Mouse (Mus musculus): ENCODE measurements around the gene Hectd4.

Gene Hectd4

DNA sequence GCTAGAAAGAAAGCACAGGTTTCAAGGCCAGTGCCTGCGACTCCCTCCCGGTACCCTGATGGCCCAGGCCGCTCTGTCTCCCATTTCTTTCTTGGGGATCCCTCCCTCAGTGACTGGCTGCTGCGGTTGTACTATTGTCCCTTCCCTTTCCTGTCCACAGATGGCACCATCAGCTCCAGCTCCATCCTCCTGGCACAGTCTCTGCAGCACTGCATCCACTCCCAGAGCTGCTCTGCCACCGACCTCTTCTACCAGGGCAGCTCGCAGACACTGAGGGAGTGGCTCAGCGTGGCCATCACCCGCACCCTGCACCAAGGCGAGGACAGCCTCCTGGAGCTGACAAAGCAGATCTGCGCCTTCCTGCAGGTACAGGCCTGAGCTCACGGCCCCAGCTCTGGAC is 122.5 kb downstream of the Hectd4 start:
- DNase-seq (ENCODE audit: low read depth, low spot score) = no peak

DNA sequence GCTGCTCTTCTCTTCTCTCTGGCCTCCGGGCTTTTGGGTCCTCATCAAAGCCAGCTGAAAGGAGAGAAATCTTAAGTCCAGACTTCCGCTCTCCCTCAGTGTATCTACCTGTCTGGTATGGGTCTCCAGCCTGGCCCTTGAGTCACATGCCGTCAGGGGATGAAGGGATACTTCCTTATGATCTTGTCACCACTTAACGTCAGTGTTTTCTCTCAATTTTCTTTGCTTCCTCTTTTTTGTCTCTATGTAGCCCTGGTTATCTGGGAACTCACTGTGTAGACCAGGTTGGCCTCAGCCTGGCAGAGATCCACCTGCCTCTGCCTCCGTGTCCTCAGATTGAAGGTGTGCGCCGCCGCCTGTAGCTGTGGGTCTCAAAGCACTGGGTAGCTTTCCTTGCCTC is 124.0 kb downstream of the Hectd4 start:
- DNase-seq (ENCODE audit: low read depth, low spot score) = no peak

DNA sequence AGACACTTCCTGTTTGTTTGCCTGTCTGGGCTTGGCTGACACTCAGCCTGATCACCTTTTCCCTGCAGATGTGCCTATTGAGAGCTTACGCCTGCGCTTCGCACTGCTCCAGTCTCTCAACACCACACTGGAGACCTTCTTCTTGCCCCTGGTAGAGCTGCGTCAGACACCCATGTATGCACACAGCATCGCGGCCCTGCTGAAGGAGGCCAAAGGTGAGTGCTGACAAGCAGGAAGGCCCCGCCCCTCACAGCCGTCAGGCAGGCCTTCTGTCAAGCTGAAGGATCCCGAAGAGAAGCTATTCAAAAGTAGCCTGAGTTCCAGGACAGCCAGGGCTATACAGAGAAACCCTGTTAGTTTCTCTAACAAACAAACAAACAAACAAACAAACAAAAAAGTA is 139.2 kb downstream of the Hectd4 start:
- no peak for DNase-seq (ENCODE audit: low read depth, low spot score)

DNA sequence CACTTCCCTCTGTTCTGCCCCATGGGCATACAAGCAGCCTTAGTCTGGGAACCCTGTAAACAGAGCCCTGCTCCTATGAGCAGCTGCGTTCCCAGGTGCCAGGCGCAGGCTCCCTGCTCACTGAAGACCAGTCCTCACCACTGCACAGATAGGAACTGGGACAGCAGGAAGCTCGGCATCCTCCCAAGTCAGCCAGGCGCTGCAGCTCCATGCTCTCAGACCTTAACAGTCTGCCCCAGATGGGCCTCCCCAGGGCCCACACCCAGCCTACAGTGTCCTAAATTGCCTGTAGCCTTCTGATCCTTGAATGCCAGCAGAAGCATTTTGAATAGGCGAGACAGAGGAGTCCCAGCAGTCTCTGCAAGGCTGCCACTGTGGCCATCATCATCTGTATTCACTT is 141.7 kb downstream of the Hectd4 start:
- no peak for DNase-seq (ENCODE audit: low read depth, low spot score)

DNA sequence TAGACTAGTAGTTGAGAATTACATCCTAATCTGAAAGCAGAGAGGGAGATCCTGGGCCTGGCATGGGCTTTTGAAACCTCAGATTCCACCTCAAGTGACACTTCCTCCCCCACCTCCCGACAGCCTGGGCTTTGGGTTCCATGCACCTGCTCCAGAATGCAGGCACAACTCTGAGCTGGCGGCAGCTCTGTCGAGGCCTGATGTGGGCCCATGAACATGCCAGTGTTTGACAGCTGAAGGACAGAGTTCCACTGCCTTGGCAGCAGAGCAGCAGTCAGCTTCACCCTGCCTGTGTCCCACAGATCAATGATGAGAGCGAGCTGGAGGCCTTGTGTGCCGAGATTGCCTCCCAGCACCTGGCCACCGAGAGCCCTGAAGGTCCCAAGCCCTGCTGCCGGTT is 143.4 kb downstream of the Hectd4 start:
- DNase-seq (ENCODE audit: low read depth, low spot score) = no peak

DNA sequence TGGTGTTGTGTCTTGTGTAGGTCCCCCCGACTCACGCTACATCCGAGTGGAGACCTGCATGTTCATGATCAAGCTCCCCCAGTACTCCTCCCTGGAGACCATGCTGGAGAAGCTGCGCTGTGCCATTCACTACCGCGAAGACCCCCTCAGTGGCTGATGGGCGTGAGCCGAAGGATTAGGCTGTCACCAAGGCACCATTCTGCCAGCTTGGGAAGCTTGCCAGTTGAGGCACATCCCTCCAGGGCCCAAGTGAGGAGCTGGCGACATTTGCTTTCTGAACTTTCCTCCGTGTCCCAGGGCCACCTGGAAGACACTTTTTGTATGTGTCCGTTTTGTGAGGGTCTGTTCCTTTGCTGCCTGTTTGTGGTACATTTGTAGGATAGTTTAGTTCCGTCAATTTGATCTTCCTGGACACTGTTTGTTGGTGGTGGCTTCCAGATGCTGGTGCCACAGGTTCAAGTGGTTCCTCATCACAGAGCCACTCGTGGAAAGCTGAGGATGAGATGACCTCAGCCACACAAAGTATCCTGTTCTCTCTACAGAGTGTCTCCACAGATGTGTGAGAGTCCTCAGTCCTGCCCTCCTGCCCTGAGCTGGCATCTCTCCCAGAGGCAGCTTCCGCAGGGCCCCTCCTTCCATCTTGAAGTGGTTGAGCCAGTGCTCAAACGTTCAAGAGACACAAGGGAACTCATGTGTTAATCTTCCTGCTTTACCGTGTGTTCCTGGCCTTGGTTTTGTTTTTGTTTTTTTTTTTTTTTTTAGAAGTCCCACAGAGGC is 146.6 kb downstream of the Hectd4 start:
- no peak for DNase-seq (ENCODE audit: low read depth, low spot score)

DNA sequence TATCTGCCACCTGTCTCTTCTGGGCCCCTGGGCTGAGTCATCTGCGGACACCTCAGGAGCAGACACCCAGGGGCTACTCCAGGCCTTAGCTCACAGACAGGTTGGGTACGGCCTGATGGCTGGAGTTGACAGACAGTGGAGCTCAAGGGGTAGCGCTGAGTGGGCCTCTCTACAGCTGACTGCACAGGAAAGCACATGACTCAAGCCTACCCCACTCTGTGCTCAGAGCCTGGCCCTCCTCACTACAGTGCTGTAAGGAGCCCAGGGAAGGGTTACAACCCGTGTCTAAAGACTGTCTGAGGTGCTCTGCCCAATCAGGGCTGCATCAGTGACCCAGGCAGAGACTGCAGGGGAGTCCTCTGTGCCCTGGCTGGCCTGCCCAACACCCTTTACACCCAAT is 147.2 kb downstream of the Hectd4 start:
- no peak for DNase-seq (ENCODE audit: low read depth, low spot score)

DNA sequence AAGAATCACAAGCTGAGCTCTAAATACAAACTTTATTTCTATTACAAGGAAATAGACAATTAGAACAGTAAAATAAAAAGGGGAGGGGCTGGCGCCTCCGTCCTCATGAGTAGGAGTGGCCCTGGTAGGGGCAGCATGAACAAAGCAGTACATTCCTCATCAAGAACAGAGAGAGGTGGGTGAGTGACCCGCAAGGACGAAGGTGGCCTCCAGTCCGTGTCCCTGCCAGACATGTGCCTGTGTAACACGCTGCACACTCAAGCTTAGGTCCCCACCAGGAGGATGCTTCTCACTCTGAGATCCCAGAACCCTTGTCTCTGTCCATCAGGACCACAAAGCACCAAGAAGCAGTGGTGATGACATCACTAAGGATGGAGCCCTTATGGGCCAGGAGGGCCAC is 151.7 kb downstream of the Hectd4 start:
- no peak for DNase-seq (ENCODE audit: low read depth, low spot score)

DNA sequence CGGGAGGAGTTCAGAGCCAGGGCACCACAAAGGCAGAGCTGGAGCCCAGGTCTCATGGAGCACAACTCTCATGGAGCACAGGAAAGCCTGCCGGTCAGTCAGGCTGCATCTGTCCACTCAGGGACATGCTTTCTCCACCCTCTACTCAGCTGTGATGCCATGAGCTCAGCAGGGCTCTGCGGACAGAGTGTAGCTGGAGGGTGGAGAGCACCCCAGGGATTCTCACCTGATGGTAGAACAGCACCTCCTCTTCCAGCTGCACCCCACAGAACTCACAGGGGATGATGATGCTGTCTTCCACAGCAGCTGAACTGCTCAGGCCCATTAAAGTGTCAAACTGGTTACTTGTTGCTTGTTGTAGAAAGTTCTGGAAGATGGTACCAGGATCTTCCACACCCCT is 154.8 kb downstream of the Hectd4 start:
- no peak for DNase-seq (ENCODE audit: low read depth, low spot score)

DNA sequence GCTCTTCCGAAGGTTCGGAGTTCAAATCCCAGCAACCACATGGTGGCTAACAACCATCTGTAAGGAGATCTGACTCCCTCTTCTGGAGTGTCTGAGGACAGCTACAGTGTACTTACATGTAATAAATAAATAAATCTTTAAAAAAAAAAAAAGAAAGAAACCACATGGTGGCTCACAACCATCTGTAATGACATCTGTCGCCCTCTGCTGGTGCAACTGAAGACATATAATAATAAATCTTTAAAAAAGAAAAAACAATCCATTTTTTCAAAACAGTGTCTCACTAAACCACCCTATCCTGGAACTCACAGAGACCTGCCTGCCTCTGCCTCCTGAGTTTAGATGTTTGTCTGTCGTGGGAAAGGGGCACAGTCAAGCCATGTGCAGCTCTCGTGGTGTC is 157.0 kb downstream of the Hectd4 start:
- peak; percentile 41 for DNase-seq (ENCODE audit: low read depth, low spot score)

DNA sequence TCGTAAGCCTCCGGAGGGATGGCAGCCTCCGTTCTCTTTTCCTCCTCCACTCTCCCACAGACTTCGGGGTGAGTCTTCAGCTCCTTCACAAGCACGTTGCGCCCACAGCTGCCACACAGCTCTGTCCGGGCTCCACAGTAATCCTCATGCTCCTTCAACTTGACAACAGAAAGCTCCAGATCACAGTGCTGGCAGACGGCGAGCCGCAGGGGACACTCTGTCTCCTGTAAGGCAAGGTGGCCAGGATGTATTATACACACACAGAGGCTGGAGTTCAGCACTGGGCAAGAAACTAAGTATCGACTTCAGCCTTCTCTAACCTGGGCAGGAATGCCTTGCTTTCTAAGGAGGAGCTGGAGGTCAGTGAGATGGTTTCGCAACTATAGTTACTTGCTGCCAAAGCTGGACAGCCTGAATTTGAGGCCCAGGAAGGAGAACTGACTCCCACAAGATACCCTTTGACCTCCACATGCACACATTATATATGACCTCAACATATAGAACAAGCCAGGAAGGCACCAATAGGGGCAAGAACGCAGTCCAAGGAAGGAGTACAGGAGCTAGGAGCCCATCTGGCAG is 158.7 kb downstream of the Hectd4 start:
- no peak for DNase-seq (ENCODE audit: low read depth, low spot score)

DNA sequence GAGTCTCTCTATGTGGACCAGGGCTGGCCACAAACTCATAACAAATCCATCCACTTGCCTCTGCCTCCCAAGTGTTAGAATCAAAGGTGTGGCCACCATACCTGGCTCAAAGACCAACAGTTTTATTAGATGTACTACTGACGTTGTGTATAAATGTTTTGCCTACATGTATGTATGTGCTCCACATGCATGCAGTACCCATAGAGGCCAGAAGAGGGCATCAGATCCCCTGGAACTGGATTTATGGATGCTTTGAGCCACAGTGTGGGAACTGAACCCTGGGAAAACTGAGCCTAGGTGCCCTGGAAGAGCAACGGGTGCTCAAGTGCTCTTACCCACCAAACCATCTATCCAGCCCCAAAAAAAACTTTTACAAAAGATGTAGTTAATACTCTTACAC is 160.7 kb downstream of the Hectd4 start:
- DNase-seq (ENCODE audit: low read depth, low spot score) = no peak

DNA sequence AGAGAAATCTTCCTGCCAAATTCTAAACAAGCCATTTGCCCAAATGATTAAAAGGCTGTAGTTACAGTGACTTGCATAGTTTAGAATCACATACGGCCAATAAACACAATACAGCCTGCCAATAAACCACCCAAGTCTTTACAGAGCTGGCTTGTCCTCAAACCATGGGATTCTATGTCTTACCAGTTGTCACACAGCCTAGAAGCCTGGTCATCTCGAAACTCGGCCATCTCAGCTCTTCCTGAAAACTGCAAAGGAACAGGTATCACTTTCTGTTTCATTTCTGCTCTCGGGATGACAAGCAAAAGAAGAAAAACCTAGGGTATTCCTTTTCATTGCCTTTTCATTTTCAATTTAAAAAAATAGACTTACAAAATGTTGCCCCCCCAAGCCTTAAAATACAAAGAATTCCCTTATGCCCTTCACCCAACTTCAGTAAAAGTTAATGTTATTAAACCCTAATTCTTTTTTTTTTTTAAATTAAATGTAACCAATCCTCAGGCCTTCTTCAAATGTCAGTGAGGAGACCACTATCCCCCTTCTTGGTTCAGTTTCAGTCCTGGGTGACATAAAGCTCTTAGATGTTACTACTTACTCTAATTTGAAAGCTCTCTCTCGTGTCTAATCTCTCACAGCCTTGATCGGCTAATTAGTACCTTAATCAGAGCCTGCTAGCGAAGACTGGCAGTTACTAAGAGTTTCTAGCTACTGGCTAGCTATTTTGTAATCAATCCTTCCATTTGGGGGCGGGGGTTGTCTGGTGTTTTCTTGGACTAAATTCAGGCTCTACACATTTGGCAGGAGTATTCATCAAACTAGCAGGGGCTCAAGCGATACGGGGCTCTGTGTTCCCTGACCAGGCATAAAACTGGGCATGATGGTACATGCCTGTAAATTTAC is 164.1 kb downstream of the Hectd4 start:
- no peak for DNase-seq (ENCODE audit: low read depth, low spot score)

DNA sequence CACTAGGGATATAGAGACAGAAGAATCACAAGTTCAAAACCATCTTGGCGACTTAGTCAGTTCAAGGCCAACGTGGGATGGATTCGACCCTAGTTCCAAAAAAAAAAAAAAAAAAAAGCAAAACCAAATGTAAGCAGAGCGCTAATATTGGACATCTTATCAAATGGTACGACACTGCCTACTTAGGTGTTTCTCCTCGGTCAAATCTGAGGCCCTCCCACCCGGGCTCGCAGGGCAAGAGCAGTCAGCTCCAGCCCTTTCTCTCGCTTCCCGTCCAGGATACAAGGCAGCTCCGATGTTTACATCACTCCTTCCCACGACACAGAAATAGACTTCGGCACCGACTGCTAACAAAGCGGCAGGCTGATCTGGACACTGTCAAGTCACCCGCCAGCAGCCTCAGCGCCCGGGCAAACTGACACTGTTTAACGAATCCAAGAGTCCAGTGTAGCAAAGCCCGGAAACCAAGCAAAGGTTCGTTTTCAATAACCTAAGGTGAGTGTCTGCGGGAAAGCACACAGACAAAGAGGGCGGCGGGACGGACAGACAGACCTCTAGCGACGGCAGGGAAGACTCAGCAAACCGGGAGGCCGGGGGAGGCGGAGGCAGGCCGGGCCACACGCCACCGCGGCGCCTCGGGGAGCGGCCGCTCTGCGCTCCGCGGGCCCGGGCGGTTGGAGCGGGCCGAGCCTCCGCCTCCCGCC is 164.9 kb downstream of the Hectd4 start:
- DNase-seq (ENCODE audit: low read depth, low spot score) = peak; percentile 51

DNA sequence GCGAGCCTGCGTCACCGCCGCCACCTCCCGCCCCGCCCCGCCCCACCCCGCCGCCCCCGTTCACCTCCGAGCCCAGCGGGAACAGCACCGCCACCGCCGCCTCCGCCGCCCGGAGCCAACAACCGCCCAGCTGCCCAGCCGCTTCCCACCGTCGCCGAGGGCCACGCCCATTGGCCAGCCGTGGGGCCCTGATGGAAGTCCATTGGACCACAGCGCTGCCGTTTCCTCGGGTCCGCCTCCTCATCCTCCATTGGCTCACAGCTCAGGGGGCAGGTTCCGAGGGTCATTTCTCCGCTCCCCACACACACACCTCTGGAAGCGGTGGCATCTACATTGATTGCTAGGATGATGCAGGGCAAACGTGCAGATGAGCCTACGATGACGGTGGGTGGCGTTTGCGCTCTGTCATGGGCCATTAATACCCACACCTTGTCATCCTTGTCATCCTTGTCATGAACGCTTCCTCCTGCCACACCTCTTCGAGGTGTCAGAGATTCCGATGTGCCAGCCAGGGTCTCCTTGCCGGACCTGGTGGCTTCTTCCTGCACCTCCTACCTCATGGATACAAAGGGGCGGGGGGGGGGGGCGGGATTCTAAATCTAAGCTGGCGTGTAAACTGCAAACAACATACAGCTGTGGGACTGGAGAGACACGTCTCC is 165.6 kb downstream of the Hectd4 start, which contains the start of gene Trafd1:
Gene Trafd1 (minus strand): TSS at position 172 of the 659 bp plus-strand sequence.
- DNase-seq (ENCODE audit: low read depth, low spot score) = peak; percentile 94

DNA sequence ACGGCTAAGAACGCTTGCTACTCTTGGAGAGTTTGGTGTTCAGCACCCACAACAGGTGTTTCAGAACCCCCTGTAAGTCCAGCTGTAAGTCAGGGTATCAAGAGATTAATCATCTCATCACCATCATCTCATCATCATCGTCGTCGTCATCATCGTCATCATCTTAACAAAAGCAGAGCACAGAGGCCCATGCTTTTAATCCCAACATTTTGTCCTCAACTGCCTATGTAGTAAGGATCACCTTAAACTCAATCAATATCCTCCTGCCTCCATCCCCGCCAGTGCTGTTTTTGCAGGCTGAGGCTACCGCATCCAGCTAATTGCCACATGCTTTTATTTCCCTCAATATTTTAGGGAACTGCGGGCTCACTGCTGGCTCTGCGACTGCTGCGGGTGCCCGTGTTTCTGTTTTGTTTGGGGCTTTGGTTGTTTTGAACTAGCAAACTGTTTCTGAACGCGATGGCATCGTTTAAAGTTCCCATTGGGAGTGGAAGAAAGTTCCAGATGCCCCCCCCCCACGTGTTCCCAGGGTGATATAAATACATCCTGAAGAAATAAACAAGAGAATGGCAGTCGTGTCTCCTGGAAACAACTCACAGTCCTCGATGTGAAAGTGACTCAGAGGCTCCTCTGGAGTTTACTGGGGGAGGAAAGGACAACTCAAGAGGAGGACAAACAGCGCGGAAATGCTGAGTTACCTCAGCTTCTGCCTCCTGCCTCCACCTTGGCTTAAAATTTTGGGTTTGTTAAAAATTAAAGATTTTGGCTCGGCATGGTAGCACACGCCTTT is 166.3 kb downstream of the Hectd4 start:
- DNase-seq (ENCODE audit: low read depth, low spot score) = no peak

DNA sequence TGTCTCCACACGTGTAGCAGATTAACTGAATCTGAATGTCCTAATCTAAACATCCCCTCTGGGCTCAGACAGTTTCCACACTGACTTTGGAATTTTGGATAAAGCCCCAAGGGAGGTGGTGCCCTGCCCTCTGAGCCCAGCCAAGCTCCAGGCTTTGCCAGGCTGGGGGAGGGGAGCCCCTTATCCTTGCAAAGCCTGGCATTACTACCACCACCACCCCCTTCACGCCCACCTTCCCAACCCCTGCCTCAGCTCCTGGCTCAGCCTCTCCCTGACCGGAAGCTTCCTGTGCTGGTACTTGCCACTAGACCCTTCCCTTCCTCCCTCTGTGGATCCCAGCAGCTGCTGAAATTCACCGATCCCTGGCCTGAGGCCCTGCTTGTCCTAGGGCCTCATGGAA is 167.1 kb downstream of the Hectd4 start:
- DNase-seq (ENCODE audit: low read depth, low spot score) = no peak

DNA sequence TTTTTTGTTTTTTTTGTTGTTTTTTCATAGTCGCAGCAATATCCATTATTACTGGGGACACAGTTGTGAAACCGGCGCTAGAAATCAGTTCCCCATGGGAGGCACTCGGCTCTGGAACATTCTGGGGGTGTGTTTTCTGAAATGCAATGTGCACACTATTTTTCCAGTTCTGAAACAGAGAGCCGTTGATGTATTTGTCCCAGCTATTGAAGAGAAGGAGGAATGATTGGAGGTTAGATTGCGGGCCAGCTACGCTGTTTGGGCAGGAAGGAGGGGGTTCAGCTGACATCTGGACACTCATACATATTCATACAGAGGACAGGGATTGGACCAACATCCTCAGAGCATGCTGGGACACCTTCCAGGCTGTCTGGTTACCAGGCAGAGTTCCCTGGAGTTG is 169.1 kb downstream of the Hectd4 start:
- DNase-seq (ENCODE audit: low read depth, low spot score) = no peak

DNA sequence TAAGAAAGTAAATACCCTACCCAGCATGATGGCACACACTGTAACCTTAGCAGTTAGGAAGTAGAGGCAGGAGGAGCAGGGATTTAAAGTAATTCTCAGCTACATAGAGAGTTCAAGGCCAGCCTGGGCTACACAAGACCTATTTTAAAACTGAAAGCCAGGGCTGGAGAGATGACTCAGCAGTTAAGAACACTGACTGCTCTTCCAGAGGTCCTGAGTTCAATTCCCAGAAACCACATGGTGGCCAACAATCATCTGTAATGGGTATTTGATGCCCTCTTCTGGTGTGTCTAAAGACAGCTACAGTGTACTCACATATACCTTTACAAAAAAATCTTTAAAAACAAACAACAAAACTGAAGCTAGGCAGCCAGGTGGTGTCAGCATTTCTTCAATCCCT is 169.7 kb downstream of the Hectd4 start:
- DNase-seq (ENCODE audit: low read depth, low spot score) = no peak

DNA sequence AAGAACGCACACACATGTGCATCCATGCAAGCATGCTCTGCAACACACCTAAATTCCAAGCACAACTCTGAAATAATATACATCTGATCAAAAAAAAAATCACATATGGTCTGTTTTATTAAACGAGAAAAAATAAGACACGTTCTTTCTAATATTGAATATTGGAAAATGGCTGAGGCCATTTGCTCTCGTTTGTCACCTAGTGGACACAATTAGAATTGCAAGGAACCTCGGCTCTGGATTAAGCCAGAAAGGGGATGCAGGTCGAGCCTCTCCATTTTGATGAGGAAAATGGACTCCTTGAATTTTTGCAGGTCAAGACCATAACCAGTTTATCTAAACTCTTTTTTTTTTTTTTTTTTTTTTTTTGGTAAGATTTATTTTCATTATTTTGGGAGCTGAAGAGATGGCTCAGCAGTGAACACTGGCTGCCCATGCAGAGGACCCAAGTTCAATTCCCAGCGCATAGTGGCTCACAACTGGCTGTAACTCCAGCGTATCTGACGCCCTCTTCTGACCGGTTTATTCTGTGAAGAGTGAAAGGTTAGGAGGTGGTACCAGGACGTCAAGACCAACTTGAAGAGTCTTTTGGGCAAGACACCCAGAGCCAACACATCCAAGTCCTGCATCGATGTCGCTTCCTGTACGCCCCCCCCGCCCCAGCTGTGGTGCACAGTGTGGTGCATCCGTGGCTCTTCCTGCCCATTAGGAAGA is 172.8 kb downstream of the Hectd4 start:
- DNase-seq (ENCODE audit: low read depth, low spot score) = peak; percentile 64

All from mesoderm, embryonic 11.5 days (tissue).